Mouse (Mus musculus) megakaryocyte, embryonic 14.5 days (primary cell): Measurements from ENCODE around the gene Avpr2.

ENCODE experiments used
- FLI1 ChIP-seq: IDR thresholded peaks from 2 replicates; pipeline ENCODE4 v1.6.1; 2012; ENCODE audit warnings: low read length, inconsistent platforms, mixed read lengths
- GATA1 ChIP-seq: IDR thresholded peaks from 3 replicates; pipeline ENCODE4 v1.6.1; 2012; ENCODE audit warnings: mixed read lengths, low read length, inconsistent platforms, borderline replicate concordance

DNA sequence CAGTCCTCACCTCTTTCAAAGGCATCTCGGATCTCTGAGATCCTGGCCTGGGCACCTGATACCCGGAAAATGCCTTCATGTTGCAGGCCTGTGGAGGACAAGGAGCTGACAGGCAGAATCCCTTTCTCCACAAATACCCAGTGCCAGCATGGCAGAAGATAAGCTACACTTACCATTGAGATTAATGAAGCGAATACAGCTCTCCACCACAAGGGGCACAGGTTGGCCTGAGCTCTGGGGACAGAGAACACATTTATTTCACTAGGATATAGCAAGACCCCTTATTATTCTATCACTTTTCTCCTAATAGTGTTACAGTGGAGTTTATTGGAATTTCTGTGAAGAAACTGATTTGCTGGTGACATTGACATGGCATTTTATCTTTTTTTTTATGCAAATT is 6.1 kb downstream of the Avpr2 start:
- TF ChIP-seq GATA1 (no peak), FLI1 (no peak)
